Mouse (Mus musculus) ES-Bruce4 (cell line): ENCODE measurements around the gene Tmem89. TPM values are rescaled to one million over a fixed set of nuclear protein-coding genes. Genes with fewer than 3 reads are reported as not detected.

ENCODE experiments used
- H3K27ac ChIP-seq: 2 replicates; pipeline ENCODE4 v1.5.1; 2012; ENCODE audit warnings: low read length, inconsistent platforms; ENCODE audit not compliant: insufficient read depth
- H3K27me3 ChIP-seq: 2 replicates; pipeline ENCODE4 v1.6.1; 2012; ENCODE audit warnings: mild to moderate bottlenecking, low read length, inconsistent platforms; ENCODE audit not compliant: control insufficient read depth, poor library complexity, insufficient read depth, severe bottlenecking
- H3K36me3 ChIP-seq: 2 replicates; pipeline ENCODE4 v1.6.1; 2012; ENCODE audit warnings: inconsistent platforms, mild to moderate bottlenecking, low read length, moderate library complexity; ENCODE audit not compliant: control insufficient read depth, poor library complexity, insufficient read depth, severe bottlenecking
- H3K4me1 ChIP-seq: one replicate; pipeline ENCODE4 v1.8.1; 2011; ENCODE audit warnings: low read length; ENCODE audit not compliant: control insufficient read depth, insufficient read depth
- H3K4me3 ChIP-seq: 2 replicates; pipeline ENCODE4 v1.5.1; 2011; ENCODE audit warnings: low read depth, mild to moderate bottlenecking, low read length
- H3K9ac ChIP-seq: 2 replicates; pipeline ENCODE4 v1.6.1; 2012; ENCODE audit warnings: low read depth, mild to moderate bottlenecking, inconsistent platforms; ENCODE audit not compliant: poor library complexity, severe bottlenecking
- H3K9me3 ChIP-seq: replicated peaks from 2 replicates; pipeline ENCODE4 v1.6.1; 2012; ENCODE audit warnings: mild to moderate bottlenecking, low read length, inconsistent platforms; ENCODE audit not compliant: control insufficient read depth, poor library complexity, insufficient read depth, severe bottlenecking
- CTCF ChIP-seq: IDR thresholded peaks from one replicate; pipeline ENCODE4 v1.8.1; 2011; ENCODE audit warnings: low read depth, low read length
- EP300 ChIP-seq: IDR thresholded peaks from 2 replicates; pipeline ENCODE4 v1.6.1; 2011; ENCODE audit warnings: low read depth, low read length; ENCODE audit not compliant: insufficient read depth
- POLR2A ChIP-seq: IDR thresholded peaks from one replicate; pipeline ENCODE4 v1.8.1; 2011; ENCODE audit warnings: low read length; ENCODE audit not compliant: insufficient read depth
- polyA plus RNA-seq: library from polyadenylated mRNA; stranded (reverse); fragments of >200 nt; gene quantifications from 2 replicates; pipeline ENCODE4 v1.2.4, GENCODE M21; 2011; ENCODE audit warnings: low read depth; ENCODE audit not compliant: missing spikeins, insufficient read depth, insufficient read length

The Tmem89 gene
- polyA plus RNA-seq, 1 experiment: not detected

- H3K9me3 ChIP-seq: no peaks in the 10 kb centered on the region
- TF ChIP-seq POLR2A (no peak), EP300 (no peak), CTCF (no peak)
- no peak overlapping the region for H3K4me3 ChIP-seq
- peaks cover 27% of the 10 kb centered on the region for H3K36me3 ChIP-seq
- H3K27ac ChIP-seq: no peak overlapping the region
- H3K27me3 ChIP-seq: no peaks in the 10 kb centered on the region
- peaks cover 2% of the 10 kb centered on the region for H3K4me1 ChIP-seq
- no peak overlapping the region for H3K9ac ChIP-seq
These were observed 21.6 kb downstream of the Tmem89 start for GRCm38 (mm10) chr9:108935991-108936390.

DNA sequence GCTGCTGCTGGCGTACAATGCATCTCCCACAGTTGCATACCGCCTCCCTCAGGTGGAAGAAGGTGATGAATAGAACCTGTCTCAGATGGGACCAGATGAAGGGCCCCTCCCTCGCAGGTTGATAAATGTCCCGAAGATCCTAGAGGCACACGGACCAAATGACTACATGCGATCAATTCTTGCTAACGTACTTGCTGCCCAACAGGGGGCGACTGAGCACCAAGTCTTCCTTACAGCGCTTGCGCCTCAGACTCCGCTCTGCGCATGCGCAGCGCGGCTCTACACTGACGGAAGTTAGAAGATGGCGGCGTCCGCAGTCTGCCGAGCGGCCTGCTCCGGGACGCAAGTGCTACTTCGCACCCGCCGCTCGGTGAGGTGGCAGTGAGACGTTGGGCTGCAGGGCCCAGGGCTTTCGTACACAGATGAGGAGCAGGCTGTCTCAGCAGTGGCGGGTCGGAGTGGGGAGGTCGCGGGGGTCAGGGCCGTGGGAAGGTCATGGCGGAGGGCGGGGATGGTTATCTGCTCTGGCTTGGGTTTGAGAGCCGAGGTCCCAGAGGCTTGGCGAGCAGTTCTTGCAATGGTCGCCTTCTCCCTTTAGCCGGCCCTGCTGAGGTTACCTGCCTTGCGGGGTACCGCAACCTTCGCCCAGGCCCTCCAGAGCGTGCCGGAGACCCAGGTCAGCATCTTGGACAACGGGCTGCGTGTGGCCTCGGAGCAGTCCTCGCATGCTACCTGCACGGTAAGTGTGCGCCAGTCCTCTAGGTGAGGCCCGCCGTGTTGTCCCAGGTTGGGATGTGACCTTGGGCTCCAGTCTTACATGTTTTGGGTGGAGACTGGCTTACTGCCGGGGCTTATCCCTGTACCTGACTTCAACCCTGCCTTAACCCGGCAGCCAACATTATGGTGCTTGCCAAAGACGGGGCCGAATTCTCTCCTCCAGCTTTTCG, 22.3 kb downstream of the Tmem89 start, which contains the start of gene Uqcrc1:
Uqcrc1 (plus strand) TSS at position 216 of the 947 bp plus-strand sequence.
- H3K4me3 ChIP-seq: peak within 1 kb of the TSS; percentile 88
- TF ChIP-seq POLR2A (peak; percentile 85), CTCF (peak; percentile 77), EP300 (peak; percentile 49; the same call in 1 of the 2 replicates)
- H3K36me3 ChIP-seq: peaks cover 28% of the 10 kb centered on the region
- 0 out of 2 replicates have a peak within 1 kb of the TSS, but pooled peaks have one; percentile 1 for H3K27ac ChIP-seq
- H3K9me3 ChIP-seq: no peaks in the 10 kb centered on the region
- H3K27me3 ChIP-seq: no peaks in the 10 kb centered on the region
- H3K9ac ChIP-seq: peak within 1 kb of the TSS; percentile 65
- peaks cover 2% of the 10 kb centered on the region for H3K4me1 ChIP-seq

- H3K9ac ChIP-seq: no peak overlapping the region
- H3K4me3 ChIP-seq: no peak overlapping the region
- no peaks in the 10 kb centered on the region for H3K27me3 ChIP-seq
- peaks cover 74% of the 10 kb centered on the region for H3K36me3 ChIP-seq
- TF ChIP-seq POLR2A (no peak), EP300 (no peak), CTCF (no peak)
- no peaks in the 10 kb centered on the region for H3K9me3 ChIP-seq
- no peaks in the 10 kb centered on the region for H3K4me1 ChIP-seq
- H3K27ac ChIP-seq: no peak overlapping the region
These were observed 30.7 kb downstream of the Tmem89 start for GRCm38 (mm10) chr9:108945111-108945510.

- Histone ChIP-seq H3K9me3 (no peaks in the 10 kb centered on the region), H3K27me3 (no peaks in the 10 kb centered on the region), H3K9ac (no peak overlapping the region), H3K4me3 (no peak overlapping the region), H3K4me1 (no peaks in the 10 kb centered on the region), H3K27ac (no peak overlapping the region), H3K36me3 (peaks cover 72% of the 10 kb centered on the region)
- TF ChIP-seq EP300: no peak
- TF ChIP-seq POLR2A: no peak
- TF ChIP-seq CTCF: no peak
These were observed 31.2 kb downstream of the Tmem89 start for GRCm38 (mm10) chr9:108945608-108946007.

GRCm38 (mm10) chr9:108949231-108949966, 35.0 kb downstream of the Tmem89 start:
- no peaks in the 10 kb centered on the region for H3K9me3 ChIP-seq
- no peak overlapping the region for H3K4me3 ChIP-seq
- TF ChIP-seq EP300 (no peak), POLR2A (no peak)
- H3K27ac ChIP-seq: 0 out of 2 replicates have a peak overlapping the region, but pooled peaks have one; percentile 31
- no peaks in the 10 kb centered on the region for H3K4me1 ChIP-seq
- peaks cover 48% of the 10 kb centered on the region for H3K36me3 ChIP-seq
- no peaks in the 10 kb centered on the region for H3K27me3 ChIP-seq
- no peak overlapping the region for H3K9ac ChIP-seq
